Mouse (Mus musculus) urinary bladder, postnatal 36 days (tissue): ENCODE results near the gene Zfyve26.
"Not testable (repeated sequence)": the region's sequence is repeated elsewhere in the genome, so short reads cannot be mapped to it uniquely, and the experiment has no call there.

Experiments used
- DNase-seq, 2 experiments: peaks; one replicate each; pipeline ENCODE4 v3.0.0; 2022; ENCODE audit warnings: low spot score in 2 of 2, mixed read lengths in 1 of 2

Gene Zfyve26

GRCm38 (mm10) chr12:79296126-79296816 lies at the start of gene Zfyve26:
Zfyve26 (minus strand) TSS chr12:79296304.
- DNase-seq: peak; percentile 87 to 94

- DNase-seq: no peak
Observed at GRCm38 (mm10) chr12:79341291-79341845, 45.3 kb upstream of the Zfyve26 start.

GRCm38 (mm10) chr12:79340513-79340912 lies 44.4 kb upstream of the Zfyve26 start:
- peak in 1 of 2 experiments; percentile 31 for DNase-seq

GRCm38 (mm10) chr12:79338791-79339190 lies 42.7 kb upstream of the Zfyve26 start:
- no peak for DNase-seq

GRCm38 (mm10) chr12:79331722-79332121 lies 35.6 kb upstream of the Zfyve26 start:
- no peak for DNase-seq

DNA sequence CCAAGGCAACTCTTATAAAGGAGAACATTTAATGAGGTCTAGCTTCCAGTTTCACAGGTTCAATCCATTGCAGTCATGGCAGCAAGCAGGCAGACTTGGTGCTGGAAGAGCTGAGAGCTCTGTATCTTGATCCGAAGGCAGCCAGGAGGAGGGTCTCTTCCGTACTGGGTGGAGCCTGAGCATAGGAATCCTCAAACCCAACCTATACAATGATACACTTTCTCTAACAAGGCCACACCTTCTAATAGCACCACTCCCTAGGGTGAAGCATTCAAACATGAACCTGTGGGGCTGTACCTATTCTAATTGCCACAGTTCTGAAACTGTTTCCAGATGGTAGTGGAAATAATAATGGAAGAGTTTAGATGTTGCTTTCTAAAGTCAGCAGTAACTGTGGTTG lies 34.5 kb upstream of the Zfyve26 start:
- no peak for DNase-seq

DNA sequence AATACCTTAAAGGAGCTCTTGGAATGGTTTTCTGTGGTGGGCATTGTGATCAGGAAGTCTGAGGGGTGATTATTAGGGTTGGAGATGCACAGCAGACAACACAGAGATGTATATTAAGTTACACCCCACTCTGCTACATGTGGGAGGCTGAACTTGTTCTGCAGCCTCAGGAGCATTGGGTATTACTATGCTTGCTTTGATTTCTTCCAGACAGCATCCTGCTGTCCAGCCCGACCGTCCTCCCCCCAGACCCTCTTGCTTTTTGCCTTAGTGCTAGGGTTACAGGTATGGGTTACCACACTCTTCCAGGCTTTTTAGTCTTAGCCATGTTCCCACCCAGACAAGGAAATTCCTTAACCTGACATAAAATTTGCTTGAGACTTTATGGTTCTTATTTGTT lies 31.8 kb upstream of the Zfyve26 start:
- no peak for DNase-seq

DNA sequence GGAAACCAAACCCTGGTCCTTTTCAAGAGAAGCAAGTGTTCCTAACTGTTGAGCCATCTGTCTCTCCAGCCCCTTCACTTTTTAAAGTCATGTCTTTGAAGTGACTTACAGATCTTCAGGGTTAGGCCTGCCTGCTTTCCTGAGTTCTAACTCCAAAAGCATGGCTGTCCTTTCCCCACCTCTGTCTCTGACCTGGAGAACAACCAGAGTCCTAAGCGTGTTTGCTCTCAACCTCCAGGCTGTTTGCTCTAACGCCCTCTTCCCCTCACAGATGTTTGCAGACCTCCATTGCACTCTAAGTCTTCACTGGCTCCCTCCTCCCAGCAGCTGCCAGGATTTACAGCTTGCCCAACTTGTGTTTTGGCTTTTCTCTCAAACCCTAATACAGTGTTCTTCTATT lies 30.6 kb upstream of the Zfyve26 start:
- no peak for DNase-seq

DNA sequence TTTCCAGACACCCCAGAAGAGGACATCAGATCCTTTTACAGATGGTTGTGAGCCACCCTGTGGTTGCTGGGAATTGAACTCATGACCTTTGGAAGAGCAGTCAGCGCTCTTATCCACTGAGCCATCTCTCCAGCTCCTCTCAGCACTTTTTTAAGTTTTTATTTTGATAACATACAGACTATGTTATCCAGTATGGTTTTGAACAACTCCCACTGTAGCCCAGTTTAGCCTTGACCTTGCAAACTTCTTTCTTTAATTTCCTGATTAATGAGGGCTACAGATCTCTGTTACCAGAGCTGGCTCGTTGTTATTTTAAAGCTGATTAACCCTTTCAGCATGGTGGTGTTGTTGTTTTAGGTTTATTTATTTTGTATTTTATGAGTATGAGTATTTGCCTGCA lies 30.1 kb upstream of the Zfyve26 start:
- DNase-seq: no peak

GRCm38 (mm10) chr12:79322539-79322938 lies 26.4 kb upstream of the Zfyve26 start:
- not testable (repeated sequence) for DNase-seq

- no peak for DNase-seq
Observed at GRCm38 (mm10) chr12:79320895-79321294, 24.8 kb upstream of the Zfyve26 start.

DNA sequence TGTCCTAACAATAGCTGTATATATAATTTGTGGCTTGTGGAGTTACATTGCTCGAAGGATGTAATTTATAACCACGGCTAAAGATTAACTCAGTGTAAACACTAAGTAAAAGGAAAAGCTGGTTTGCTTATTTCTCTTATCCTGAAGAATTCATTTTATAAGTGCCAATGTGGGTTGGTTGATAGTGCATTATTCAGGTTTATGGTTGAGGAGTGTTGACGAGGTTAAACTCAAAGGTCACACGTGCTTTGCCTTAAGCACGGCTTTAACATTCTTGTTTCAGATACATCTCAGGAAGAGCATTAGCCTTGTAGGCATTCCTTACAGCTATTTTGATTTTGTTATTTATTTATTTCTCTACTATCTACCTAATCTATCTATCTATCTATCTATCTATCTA lies 21.2 kb upstream of the Zfyve26 start:
- no peak for DNase-seq

GRCm38 (mm10) chr12:79313721-79314120 lies 17.6 kb upstream of the Zfyve26 start:
- no peak for DNase-seq

DNA sequence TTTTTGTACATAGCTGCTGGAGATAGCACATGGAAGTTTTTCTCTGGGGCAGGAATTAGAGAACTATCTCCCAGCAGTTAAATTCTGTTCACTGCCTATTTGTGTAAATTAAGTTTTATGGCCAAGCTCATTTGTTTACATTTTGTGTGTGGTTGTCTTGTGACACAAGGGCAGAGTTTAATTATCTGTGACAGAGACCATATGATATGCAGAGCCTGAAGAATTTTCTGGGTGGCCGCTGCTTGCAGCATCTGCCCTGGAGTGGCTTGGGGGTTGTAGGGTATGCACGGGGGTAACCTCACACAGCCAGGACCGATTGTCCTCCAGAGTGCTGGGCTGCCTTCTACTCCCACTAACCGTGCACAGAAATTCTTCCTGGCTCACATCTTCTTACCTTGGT lies 9.9 kb upstream of the Zfyve26 start:
- DNase-seq: no peak

DNA sequence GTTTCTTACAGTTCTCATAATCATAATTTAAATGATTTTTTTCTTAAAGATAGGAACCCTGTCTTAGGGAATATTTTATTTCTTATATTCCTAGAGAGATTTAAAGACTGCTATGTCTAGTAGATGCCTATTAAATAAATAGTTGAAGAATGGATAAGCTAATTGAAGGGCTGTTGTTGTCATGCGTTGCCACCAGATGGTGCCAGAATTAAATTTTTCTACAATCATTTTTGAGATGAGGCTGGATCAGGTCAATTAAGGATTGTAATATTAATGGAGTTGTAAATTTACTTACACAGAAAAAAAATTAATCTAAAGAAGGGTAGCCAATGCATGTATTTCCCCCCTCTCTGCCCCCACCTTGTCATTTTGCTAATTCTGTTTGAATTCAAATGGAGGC lies 9.0 kb upstream of the Zfyve26 start:
- DNase-seq: no peak

DNA sequence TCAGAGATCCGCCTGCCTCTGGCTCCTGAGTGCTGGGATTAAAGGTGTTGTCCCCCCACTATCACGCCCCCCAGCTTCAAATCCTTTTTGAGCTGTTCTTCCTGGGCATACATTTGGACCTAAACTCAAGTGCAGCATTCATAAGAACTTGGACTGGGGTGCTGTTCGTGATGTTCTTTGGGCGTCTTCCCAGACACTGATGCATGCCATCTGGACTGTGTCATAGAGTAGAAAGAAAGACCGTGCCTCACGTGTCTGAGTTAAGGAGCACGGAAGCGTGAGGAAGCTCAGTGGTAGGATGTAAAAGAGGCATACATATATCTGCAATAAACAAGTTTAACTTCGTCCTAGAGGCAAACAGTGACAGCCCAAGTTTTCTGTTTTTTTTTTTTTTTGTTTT lies 5.7 kb upstream of the Zfyve26 start:
- peak in 1 of 2 experiments; percentile 63 for DNase-seq

DNA sequence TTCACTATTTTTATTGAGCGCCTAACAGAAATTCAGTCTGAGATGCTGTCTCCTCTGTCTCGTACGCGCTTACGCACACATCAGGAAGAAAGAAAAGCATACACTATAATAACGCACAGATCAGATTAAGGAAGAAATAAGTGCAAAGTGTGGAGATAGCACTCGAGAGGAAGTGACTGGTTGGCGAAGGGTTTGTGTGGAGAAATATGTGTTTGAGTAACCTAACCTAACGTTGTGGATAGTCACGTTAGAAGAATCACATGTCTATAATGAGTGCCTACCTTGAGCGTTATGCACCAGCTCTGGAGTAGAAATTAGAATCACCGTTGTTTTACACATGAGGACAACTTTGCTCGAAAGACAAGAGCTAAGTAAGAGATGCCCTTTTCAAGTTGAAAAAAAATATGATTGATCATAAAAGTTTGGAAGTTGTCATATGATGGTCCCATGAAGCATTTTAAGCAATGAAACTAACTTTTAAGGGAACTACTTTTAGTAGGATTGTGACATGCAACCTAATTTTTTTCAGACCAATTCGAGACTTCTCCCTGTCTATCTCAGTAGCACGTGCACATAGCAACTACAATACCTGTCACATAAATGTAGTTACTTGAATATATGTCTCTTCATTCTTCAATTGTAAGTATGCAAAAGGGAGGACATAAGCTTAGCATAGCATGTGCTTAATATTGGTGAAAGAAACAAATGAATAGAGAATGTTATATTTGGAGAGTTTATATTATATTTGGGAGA lies 2.0 kb upstream of the Zfyve26 start:
- DNase-seq: no peak

GRCm38 (mm10) chr12:79297121-79297576 lies 1.0 kb upstream of the Zfyve26 start, which contains the start of gene Rad51b:
Rad51b (plus strand) TSS chr12:79297282.
- DNase-seq: peak; percentile 60 to 70

DNA sequence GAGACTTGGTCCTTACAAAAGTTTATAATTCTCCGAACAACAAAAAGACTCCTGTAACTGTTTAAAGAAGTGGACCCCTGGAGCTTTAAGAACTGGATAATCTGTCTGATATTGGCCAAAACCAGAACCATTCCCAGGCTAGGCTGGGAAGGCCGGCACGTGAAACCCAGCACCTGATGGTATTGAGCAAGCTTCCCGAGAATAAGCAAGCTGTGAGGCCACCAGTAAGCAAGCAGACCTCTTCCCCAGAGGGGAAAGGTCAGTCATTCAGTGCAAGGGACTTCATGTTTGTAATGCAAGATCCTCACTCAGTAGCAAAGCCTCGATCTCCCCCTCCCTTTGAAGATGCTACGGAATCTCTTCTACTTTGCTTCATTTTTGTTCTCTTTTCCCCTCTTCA lies 3.2 kb downstream of the Zfyve26 start:
- DNase-seq: no peak

DNA sequence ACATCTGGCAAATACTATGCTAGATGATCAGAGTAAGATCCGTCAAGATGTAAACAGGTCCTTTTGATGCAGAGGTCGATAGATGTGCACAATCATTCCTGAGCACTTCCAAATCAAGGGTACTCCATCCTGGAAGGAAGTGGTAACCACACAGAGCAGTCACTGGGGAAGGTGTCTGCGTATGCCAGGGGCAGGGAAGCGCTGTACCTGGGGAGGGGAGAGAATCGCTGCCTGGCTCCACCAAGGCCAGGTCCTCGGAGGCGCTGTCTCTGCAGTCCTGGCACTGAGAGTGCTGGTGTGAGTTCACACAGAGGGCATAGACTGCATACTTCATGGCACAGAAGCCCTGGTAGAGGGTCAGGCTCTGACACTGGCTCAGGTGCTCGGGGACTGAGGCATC lies 13.5 kb downstream of the Zfyve26 start:
- DNase-seq: no peak

DNA sequence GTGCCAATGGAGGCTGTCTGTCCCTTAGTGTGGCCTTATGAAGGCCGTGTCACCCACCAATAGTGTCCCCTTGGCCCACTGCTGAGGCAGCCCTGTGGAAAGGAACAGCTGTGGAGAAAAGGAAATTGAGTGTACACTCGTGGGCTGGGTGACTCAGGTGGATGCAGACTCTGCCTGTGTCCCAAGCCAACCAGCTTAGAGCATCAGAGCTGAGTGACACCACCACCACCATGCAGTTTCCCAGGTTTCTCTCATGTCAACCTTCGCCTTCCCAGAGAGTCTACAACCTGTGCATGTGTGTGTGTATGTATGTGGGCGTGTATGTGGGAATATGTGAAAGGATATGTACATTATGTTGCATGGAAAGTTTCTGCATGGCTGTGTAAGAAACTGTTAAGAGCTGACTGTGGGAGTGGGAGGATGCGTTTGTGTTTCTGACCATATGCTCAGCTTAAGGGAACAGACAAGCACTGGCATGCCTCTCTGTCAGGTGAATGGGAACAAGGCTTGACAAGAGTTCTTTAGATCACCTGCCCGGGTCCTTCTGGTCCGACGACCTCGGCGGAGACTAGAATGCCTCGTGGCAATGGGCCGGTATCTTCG lies 16.5 kb downstream of the Zfyve26 start:
- no peak for DNase-seq

DNA sequence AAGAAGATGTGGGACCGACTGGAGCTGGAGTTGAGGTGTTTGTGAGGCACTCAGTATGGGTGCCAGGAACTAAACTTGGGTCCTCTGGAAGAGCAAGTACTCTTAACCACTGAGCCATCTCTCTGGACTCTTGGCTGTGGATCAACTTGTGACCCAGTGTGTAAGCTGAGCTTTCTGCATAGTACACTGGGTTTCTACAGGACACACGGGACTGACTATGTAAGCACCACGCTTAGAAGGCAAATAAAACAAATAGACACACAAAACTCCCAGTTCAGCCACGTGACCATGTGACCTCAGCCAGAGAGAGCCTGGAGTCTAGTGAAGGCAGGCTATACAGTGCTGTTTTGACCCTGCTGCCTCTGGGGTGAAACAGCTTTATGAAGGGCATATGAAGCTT lies 23.5 kb downstream of the Zfyve26 start:
- no peak for DNase-seq
